Mouse (Mus musculus) kidney, embryonic 15.5 days (tissue): Measurements from ENCODE around the gene Atrip. TPM values are rescaled to one million over a fixed set of nuclear protein-coding genes. Genes with fewer than 3 reads are reported as not detected.

ENCODE experiments used
- ATAC-seq: fragments of 200-750 bp; cut with Nextera tagmentation; replicated peaks from 2 replicates; pipeline ENCODE4 v1.8.0; 2017; ENCODE audit warnings: moderate TSS enrichment; ENCODE audit not compliant: low FRiP score
- H3K27ac ChIP-seq: fragments of 300-500 bp; sonication (generic); 2 replicates; pipeline ENCODE4 v1.5.1; 2015; ENCODE audit warnings: mild to moderate bottlenecking, inconsistent platforms
- H3K27me3 ChIP-seq: fragments of 300-500 bp; sonication (generic); 2 replicates; pipeline ENCODE4 v1.6.1; 2015; ENCODE audit warnings: inconsistent platforms
- H3K36me3 ChIP-seq: fragments of 300-500 bp; sonication (generic); 2 replicates; pipeline ENCODE4 v1.6.1; 2015; ENCODE audit warnings: inconsistent platforms
- H3K4me1 ChIP-seq: fragments of 300-500 bp; sonication (generic); 2 replicates; pipeline ENCODE4 v1.6.1; 2015; ENCODE audit warnings: inconsistent platforms
- H3K4me2 ChIP-seq: fragments of 300-500 bp; sonication (generic); 2 replicates; pipeline ENCODE4 v1.6.1; 2015; ENCODE audit warnings: moderate library complexity, mild to moderate bottlenecking, inconsistent platforms
- H3K4me3 ChIP-seq: fragments of 300-500 bp; sonication (generic); replicated peaks from 2 replicates; pipeline ENCODE4 v1.5.1; 2015; ENCODE audit warnings: mild to moderate bottlenecking, inconsistent platforms
- H3K9ac ChIP-seq: fragments of 300-500 bp; sonication (generic); 2 replicates; pipeline ENCODE4 v1.6.1; 2015; ENCODE audit warnings: mild to moderate bottlenecking, inconsistent platforms
- H3K9me3 ChIP-seq: fragments of 300-500 bp; sonication (generic); replicated peaks from 2 replicates; pipeline ENCODE4 v1.6.1; 2016; ENCODE audit warnings: inconsistent platforms
- WGBS: fragments of 180-500 bp; shearing (Covaris S2); methylation state at CpG from one replicate; pipeline ENCODE4 v1.1.7; 2015; ENCODE audit warnings: mixed read lengths; 5-methylcytosine and 5-hydroxymethylcytosine counted together
- polyA plus RNA-seq: library from polyadenylated mRNA; unstranded; fragments of >200 nt; fragmentation: Nextera tagmentation; extraction: Ambion mirVana; gene quantifications from 2 replicates; pipeline ENCODE4 v1.2.1, GENCODE M21; 2015

The Atrip gene
- polyA plus RNA-seq, 1 experiment from 2014 or later = 26.3 TPM

DNA sequence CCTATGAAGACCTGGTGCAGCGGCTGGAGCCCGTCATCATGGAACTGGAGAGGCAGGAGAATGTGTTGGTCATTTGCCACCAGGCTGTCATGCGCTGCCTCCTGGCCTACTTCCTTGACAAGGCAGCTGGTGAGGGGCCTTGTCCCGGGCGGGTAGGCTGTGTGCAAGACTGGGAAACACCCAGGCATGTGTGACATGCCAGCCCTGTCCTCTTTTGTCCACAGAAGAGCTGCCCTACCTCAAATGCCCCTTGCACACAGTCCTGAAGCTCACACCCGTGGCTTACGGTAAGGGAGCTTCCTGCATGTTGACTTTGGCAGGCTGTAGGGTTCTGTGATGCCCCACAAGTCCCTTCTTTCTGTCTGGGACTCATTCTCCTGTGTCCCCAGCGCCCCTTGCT, 46.4 kb downstream of the Atrip start:
- Histone ChIP-seq H3K4me2 (no peak overlapping the region), H3K27ac (no peak overlapping the region), H3K4me1 (no peaks in the 10 kb centered on the region), H3K9me3 (no peaks in the 10 kb centered on the region), H3K9ac (no peak overlapping the region), H3K4me3 (no peak overlapping the region), H3K36me3 (0 out of 2 replicates have a peak, but pooled peaks cover 4% of the 10 kb centered on the region), H3K27me3 (no peaks in the 10 kb centered on the region)
- WGBS = 78% methylated on average over 8 of the region's 8 CpGs
- no peak for ATAC-seq

- no peak overlapping the region for H3K4me2 ChIP-seq
- 0 out of 2 replicates have a peak, but pooled peaks cover 4% of the 10 kb centered on the region for H3K36me3 ChIP-seq
- H3K4me1 ChIP-seq = no peaks in the 10 kb centered on the region
- no peak overlapping the region for H3K27ac ChIP-seq
- H3K4me3 ChIP-seq = no peak overlapping the region
- no peaks in the 10 kb centered on the region for H3K27me3 ChIP-seq
- H3K9ac ChIP-seq = no peak overlapping the region
- no peaks in the 10 kb centered on the region for H3K9me3 ChIP-seq
- WGBS = 85% methylated on average over 17 of the region's 17 CpGs
- ATAC-seq = no peak
Observed at GRCm38 (mm10) chr9:109022866-109023685, 50.8 kb downstream of the Atrip start.

- H3K4me3 ChIP-seq = no peak overlapping the region
- 88% methylated on average over 4 of the region's 4 CpGs for WGBS
- no peak for ATAC-seq
- H3K9me3 ChIP-seq = no peaks in the 10 kb centered on the region
- 0 out of 2 replicates have a peak, but pooled peaks cover 4% of the 10 kb centered on the region for H3K36me3 ChIP-seq
- no peaks in the 10 kb centered on the region for H3K27me3 ChIP-seq
- no peak overlapping the region for H3K9ac ChIP-seq
- H3K27ac ChIP-seq = no peak overlapping the region
- no peak overlapping the region for H3K4me2 ChIP-seq
- no peaks in the 10 kb centered on the region for H3K4me1 ChIP-seq
Observed at GRCm38 (mm10) chr9:109021428-109021827, 52.5 kb downstream of the Atrip start.

DNA sequence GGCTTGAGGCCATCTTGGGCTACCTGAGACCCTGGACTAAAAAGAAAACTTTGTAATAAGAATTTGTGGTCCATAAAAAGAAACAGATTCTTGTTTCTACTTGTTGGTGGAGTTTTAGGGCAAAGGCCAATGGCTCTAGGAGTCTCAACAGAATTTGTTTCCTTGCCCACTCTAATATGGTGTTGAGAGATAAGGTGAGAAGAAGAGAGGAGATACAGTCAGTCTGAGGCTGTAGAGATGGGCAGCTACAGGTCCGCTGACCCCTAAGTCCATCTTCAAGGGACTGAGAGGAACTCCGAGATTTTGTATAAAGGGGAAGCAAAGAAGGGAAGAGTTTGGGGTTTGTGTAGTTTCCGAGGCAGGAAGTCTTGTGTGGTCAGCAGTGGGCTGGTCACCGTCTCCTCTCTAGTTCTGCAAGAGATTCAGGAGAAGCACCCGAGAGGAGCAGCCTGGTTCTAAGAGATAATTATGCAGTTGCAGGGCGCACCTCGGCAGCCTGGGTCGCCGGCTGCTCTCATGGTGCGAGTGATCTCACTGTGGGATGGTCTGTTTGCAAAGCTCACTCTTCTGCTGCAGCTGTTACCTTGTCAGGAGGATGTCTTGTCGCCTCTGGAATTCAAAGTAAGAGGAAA, 56.8 kb downstream of the Atrip start:
- H3K4me2 ChIP-seq = no peak overlapping the region
- no peaks in the 10 kb centered on the region for H3K4me1 ChIP-seq
- no peaks in the 10 kb centered on the region for H3K36me3 ChIP-seq
- no peak overlapping the region for H3K4me3 ChIP-seq
- H3K9ac ChIP-seq = no peak overlapping the region
- no peak overlapping the region for H3K27ac ChIP-seq
- H3K27me3 ChIP-seq = no peaks in the 10 kb centered on the region
- 62% methylated on average over 11 of the region's 11 CpGs for WGBS
- no peaks in the 10 kb centered on the region for H3K9me3 ChIP-seq
- no peak for ATAC-seq

- no peak for ATAC-seq
- Histone ChIP-seq H3K27me3 (no peaks in the 10 kb centered on the region), H3K27ac (no peak overlapping the region)
Observed at GRCm38 (mm10) chr9:109015397-109015796, 58.5 kb downstream of the Atrip start.

GRCm38 (mm10) chr9:109010316-109010690, 63.6 kb downstream of the Atrip start:
- Histone ChIP-seq H3K9ac (no peak overlapping the region), H3K36me3 (no peaks in the 10 kb centered on the region; the same call in 1 of the 2 replicates), H3K4me3 (no peak overlapping the region), H3K27ac (no peak overlapping the region), H3K4me1 (peaks cover 8% of the 10 kb centered on the region), H3K27me3 (no peaks in the 10 kb centered on the region), H3K4me2 (no peak overlapping the region), H3K9me3 (no peaks in the 10 kb centered on the region)
- 77% methylated on average over 14 of the region's 14 CpGs for WGBS
- no peak for ATAC-seq

More at GRCm38 (mm10) chr9:109015397-109015796, 58.5 kb downstream of the Atrip start:
- no peak overlapping the region for H3K4me3 ChIP-seq
- no peaks in the 10 kb centered on the region for H3K4me1 ChIP-seq
- H3K36me3 ChIP-seq = no peaks in the 10 kb centered on the region; the same call in 1 of the 2 replicates
- 44% methylated on average over 8 of the region's 8 CpGs for WGBS
- H3K4me2 ChIP-seq = no peak overlapping the region
- no peak overlapping the region for H3K9ac ChIP-seq
- no peaks in the 10 kb centered on the region for H3K9me3 ChIP-seq

DNA sequence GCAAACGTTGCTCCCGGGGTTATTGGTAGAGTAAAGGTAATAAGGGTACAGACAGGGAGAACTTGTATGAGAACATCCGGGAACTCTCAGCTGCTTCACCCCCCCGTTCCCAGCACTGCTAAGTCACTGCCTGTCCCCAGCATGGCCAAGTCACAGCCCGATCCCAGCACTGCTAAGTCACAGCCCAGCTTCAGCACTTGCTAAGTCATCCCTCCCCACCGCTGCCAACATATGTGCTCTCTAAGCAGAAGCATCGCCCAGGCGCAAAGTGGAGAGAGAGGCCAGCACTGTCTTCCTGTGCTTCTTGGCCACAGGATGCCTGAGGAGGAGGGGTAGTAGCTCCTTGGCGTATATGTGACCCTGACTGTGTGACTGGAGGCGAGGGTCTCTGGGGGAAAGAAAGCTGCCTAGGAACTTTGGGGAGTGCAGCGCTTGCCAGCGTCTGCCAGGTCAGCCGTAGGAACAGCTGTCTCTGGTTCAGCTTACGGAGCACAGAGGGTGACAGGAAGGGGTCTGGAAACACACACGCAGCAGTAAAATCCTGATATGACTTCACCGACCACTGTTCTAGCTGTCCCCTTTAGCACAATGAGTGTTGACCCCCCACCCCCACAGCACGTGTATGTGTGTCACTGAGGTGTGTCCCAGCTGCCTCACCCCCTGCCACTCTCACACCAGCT, 64.1 kb downstream of the Atrip start:
- 27% methylated on average over 17 of the region's 17 CpGs for whole genome bisulfite sequencing
- H3K4me2 ChIP-seq = no peak overlapping the region

DNA sequence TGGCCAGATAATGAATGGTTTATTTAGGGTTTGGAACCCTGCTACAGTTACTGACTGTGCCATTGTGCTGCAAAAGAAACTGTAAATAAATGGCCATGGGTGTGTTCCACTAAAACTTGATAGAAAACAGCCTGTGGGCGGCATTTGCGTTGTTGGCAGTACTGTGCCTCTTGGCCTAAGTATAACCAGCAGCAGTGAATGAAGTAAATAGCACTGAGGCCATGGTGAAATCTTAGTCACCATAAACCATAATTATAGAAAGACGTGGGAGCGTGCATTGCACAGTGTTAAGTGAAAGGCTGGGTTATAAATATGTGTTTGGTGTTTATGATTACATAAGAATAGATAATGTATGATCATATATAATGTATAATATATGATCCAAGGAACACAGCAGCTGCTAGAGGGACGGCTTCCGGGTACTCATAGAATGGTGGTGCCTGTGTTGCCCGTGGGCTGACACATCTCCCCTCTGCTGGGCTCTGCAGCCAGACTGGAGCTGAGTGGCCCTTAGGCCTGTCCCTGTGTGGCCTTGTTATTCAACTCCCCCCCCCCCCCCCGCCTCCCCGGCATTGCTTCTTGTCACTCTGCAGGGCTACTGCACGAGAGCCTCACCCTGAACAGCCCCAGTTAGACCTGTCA, 64.8 kb downstream of the Atrip start:
- WGBS = 61% methylated on average over 9 of the region's 10 CpGs

More for the DNA sequence above, 64.1 kb downstream of the Atrip start:
- peak; percentile 34; the same call in 1 of the 2 replicates for ATAC-seq
- Histone ChIP-seq H3K4me1 (peaks cover 8% of the 10 kb centered on the region), H3K9ac (no peak overlapping the region), H3K27ac (no peak overlapping the region), H3K27me3 (no peaks in the 10 kb centered on the region), H3K36me3 (no peaks in the 10 kb centered on the region; the same call in 1 of the 2 replicates), H3K9me3 (no peaks in the 10 kb centered on the region), H3K4me3 (no peak overlapping the region)

DNA sequence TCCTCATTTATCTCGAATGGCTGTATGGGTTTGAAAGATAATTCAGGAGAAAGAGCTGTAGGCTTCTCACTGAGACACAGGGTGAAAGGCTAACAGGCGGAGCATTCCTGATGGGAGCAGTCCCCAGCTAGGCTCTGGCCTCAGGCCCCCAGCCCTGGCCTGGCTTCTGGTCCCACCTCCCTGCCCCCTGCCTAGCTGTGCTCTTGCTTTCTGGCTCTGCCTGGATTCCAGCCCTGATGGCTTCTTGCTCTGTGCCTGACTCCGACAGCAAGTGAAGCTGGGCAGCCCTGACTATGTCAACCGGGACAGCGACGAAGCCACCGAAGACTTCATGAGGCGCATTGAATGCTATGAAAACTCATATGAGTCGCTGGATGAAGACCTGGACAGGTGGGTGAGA, 65.8 kb downstream of the Atrip start:
- 88% methylated on average over 9 of the region's 9 CpGs for WGBS
- no peaks in the 10 kb centered on the region for H3K9me3 ChIP-seq
- ATAC-seq = no peak
- no peaks in the 10 kb centered on the region for H3K27me3 ChIP-seq
- peaks cover 8% of the 10 kb centered on the region for H3K4me1 ChIP-seq
- no peaks in the 10 kb centered on the region; the same call in 1 of the 2 replicates for H3K36me3 ChIP-seq
- no peak overlapping the region for H3K4me2 ChIP-seq
- no peak overlapping the region for H3K4me3 ChIP-seq
- H3K27ac ChIP-seq = no peak overlapping the region
- no peak overlapping the region for H3K9ac ChIP-seq

More for the DNA sequence above, 64.8 kb downstream of the Atrip start:
- Histone ChIP-seq H3K4me2 (no peak overlapping the region), H3K27ac (no peak overlapping the region), H3K27me3 (no peaks in the 10 kb centered on the region), H3K36me3 (no peaks in the 10 kb centered on the region; the same call in 1 of the 2 replicates), H3K4me1 (peaks cover 8% of the 10 kb centered on the region), H3K9me3 (no peaks in the 10 kb centered on the region), H3K9ac (no peak overlapping the region), H3K4me3 (no peak overlapping the region)
- 0 out of 2 replicates have a peak, but pooled peaks have one; percentile 31 for ATAC-seq
